Mouse (Mus musculus) heart, postnatal 0 days (tissue): ENCODE data around the gene Elane.

Experiments used
- CTCF ChIP-seq: IDR thresholded peaks from 2 replicates; pipeline ENCODE4 v1.5.1; 2016; ENCODE audit warnings: antibody characterized with exemption, control low read depth, low read depth
- EP300 ChIP-seq: IDR thresholded peaks from 2 replicates; pipeline ENCODE4 v1.6.1; 2016; ENCODE audit warnings: antibody characterized with exemption, low read depth

DNA sequence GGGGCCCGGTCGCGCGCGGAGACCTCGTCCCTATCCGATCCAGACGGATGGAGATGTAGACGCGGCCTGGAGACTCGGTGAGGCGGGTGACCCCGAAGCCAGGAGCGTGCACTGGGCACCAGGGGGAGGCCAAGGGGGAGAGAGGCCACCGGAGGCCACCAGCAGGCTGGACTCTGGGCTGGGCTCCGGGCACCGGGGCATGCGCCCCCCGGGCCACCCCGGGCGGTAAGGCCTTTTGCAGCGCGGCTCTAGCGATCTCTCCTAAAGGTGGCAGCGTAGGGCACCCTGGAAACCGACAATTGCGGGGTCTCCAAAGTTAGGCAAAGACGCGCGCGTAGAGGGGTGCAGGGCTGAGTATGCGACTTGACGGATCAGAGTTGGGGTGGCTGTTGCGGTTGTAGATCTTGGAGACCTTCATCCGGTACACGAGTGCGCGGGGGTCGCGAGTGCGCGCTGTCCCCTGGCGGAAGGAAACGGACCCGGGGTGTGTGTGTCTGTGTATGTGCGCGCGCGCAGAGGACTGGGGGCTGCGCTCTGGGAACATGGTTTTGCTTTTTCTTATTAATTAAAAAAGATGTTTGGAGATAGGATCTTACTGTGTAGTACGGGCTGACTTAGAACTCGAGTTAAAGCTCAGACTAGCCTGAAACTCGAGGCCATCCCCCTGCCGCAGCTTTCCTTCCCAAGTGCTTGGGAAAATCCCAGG lies 41.4 kb downstream of the Elane start:
- TF ChIP-seq CTCF (no peak), EP300 (no peak)
